Mouse (Mus musculus) midbrain, postnatal 0 days (tissue): ENCODE results near the gene Hoxd12. TPM values are rescaled to one million over a fixed set of nuclear protein-coding genes. Genes with fewer than 3 reads are reported as not detected.
A peak's percentile ranks its signal among the peaks of the same experiment; 100 is the strongest.

Source experiments
- ATAC-seq: fragments of 200-750 bp; cut with Nextera tagmentation; 2 replicates; pipeline ENCODE4 v1.8.0; 2017; ENCODE audit warnings: moderate number of reproducible peaks, mild to moderate bottlenecking, moderate TSS enrichment, moderate library complexity; ENCODE audit not compliant: low FRiP score
- DNase-seq: peaks from one replicate; pipeline ENCODE4 v3.0.0-alpha.2; 2015; ENCODE audit warnings: low spot score
- H3K27ac ChIP-seq: fragments of 300-500 bp; sonication (generic); 2 replicates; pipeline ENCODE4 v1.5.1; 2014; ENCODE audit warnings: low read depth, mild to moderate bottlenecking, low read length, mixed read lengths
- H3K27me3 ChIP-seq: fragments of 300-500 bp; sonication (generic); 2 replicates; pipeline ENCODE4 v1.6.1; 2014; ENCODE audit warnings: low read length, control low read depth, mixed read lengths; ENCODE audit not compliant: insufficient read depth
- H3K36me3 ChIP-seq: fragments of 300-500 bp; sonication (generic); 2 replicates; pipeline ENCODE4 v1.6.1; 2014; ENCODE audit warnings: low read length, control low read depth, mixed read lengths; ENCODE audit not compliant: insufficient read depth
- H3K4me1 ChIP-seq: fragments of 300-500 bp; sonication (generic); 2 replicates; pipeline ENCODE4 v1.6.1; 2014; ENCODE audit warnings: mild to moderate bottlenecking, control low read depth, antibody characterized with exemption, low read length, mixed read lengths; ENCODE audit not compliant: insufficient read depth
- H3K4me2 ChIP-seq: fragments of 300-500 bp; sonication (generic); 2 replicates; pipeline ENCODE4 v1.6.1; 2014; ENCODE audit warnings: low read depth, mild to moderate bottlenecking, low read length, mixed read lengths; ENCODE audit not compliant: poor library complexity, severe bottlenecking
- H3K4me3 ChIP-seq: fragments of 300-500 bp; sonication (generic); 2 replicates; pipeline ENCODE4 v1.5.1; 2014; ENCODE audit warnings: low read depth, mild to moderate bottlenecking, low read length, moderate library complexity
- H3K9ac ChIP-seq: fragments of 300-500 bp; sonication (generic); replicated peaks from 2 replicates; pipeline ENCODE4 v1.6.1; 2014; ENCODE audit warnings: mild to moderate bottlenecking, low read length, moderate library complexity, mixed read lengths; ENCODE audit not compliant: poor library complexity, severe bottlenecking
- H3K9me3 ChIP-seq: fragments of 300-500 bp; sonication (generic); 2 replicates; pipeline ENCODE4 v1.6.1; 2016; ENCODE audit warnings: low read length, control low read depth
- CTCF ChIP-seq: IDR thresholded peaks from 2 replicates; pipeline ENCODE4 v1.5.1; 2016; ENCODE audit warnings: antibody characterized with exemption, mild to moderate bottlenecking
- WGBS: fragments of 180-500 bp; shearing (Covaris S2); extraction: QIAGEN DNeasy Blood & Tissue Kit; methylation state at CpG from one replicate; pipeline ENCODE4 v1.1.7; 2014; 5-methylcytosine and 5-hydroxymethylcytosine counted together
- polyA plus RNA-seq: library from polyadenylated mRNA; unstranded; fragments of >200 nt; fragmentation: Nextera tagmentation; extraction: Ambion mirVana; gene quantifications from 2 replicates; pipeline ENCODE4 v1.2.1, GENCODE M21; 2015
- total RNA-seq: library from RNA; depleted of rRNA; stranded (reverse); fragments of >200 nt; gene quantifications from 2 replicates; pipeline ENCODE4 v1.2.3, GENCODE M21; 2014; rRNA removed

The Hoxd12 gene
- total RNA-seq (not detected in 2 replicates), polyA plus RNA-seq (not detected in 2 replicates)

- Histone ChIP-seq H3K4me2 (no peak within 1 kb of the TSS), H3K27me3 (peaks cover 90% of the 10 kb centered on the region), H3K9ac (no peak within 1 kb of the TSS), H3K9me3 (no peaks in the 10 kb centered on the region), H3K4me1 (no peaks in the 10 kb centered on the region), H3K27ac (no peak within 1 kb of the TSS), H3K36me3 (no peaks in the 10 kb centered on the region), H3K4me3 (no peak within 1 kb of the TSS)
- no peak for TF ChIP-seq CTCF
- WGBS = 3% methylated on average over 47 of the region's 47 CpGs
- DNase-seq (no peak), ATAC-seq (peak; percentile 10; the same call in 1 of the 2 replicates)
Observed at GRCm38 (mm10) chr2:74674881-74675665, at the start of gene Hoxd12. Gene Hoxd12, plus strand, starts transcription at chr2:74675013.

DNA sequence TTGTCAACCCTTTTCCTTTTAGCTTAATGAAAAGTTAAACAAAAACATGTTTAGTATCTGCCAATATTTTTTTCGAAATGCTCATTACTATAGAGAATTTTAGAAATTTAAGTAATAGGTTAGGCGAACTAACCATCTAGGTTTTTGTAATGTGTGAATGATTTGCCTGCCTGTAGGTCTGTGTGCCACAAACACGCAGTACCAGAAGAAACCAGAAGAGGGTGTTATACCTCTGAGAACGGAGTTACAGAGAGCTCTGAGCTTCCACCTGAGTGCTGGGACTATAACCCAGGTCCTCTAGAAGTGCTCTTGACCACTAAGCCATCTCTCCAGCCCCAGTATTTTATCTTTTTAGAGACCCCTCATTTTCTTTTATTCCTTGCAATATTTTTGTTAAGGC lies 39.4 kb upstream of the Hoxd12 start:
- Histone ChIP-seq H3K9me3 (no peaks in the 10 kb centered on the region), H3K4me3 (no peak overlapping the region), H3K4me2 (no peak overlapping the region), H3K4me1 (no peaks in the 10 kb centered on the region), H3K9ac (no peak overlapping the region), H3K27me3 (0 out of 2 replicates have a peak, but pooled peaks cover 7% of the 10 kb centered on the region), H3K36me3 (no peaks in the 10 kb centered on the region), H3K27ac (no peak overlapping the region)
- 72% methylated on average over 4 of the region's 4 CpGs for WGBS
- no peak for DNase-seq
- ATAC-seq = no peak
- no peak for TF ChIP-seq CTCF

DNA sequence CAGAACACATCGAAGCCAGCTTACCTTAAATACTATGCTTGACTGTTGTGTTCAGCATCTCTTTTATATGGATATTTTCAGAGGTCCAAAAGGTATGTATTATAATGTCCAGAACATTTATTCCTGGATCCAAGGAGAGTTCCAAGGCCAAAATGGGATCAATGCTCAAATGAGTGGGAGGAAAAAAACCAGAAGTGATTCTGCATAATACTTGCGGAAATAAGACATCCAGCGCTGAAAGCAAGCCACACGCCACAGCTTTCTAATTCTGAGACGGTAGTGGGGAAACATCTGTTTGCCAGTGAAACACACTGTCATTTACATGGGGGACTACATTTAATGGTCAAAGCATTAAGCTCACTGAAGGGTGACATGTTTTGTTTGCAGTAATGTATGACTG lies 32.4 kb upstream of the Hoxd12 start:
- no peaks in the 10 kb centered on the region for H3K4me1 ChIP-seq
- WGBS = 64% methylated on average over 5 of the region's 5 CpGs
- ATAC-seq = no peak
- TF ChIP-seq CTCF = no peak
- H3K9ac ChIP-seq = no peak overlapping the region
- no peak overlapping the region for H3K27ac ChIP-seq
- peaks cover 49% of the 10 kb centered on the region for H3K27me3 ChIP-seq
- H3K4me3 ChIP-seq = no peak overlapping the region
- H3K9me3 ChIP-seq = no peaks in the 10 kb centered on the region
- no peak for DNase-seq
- no peaks in the 10 kb centered on the region for H3K36me3 ChIP-seq
- H3K4me2 ChIP-seq = no peak overlapping the region

DNA sequence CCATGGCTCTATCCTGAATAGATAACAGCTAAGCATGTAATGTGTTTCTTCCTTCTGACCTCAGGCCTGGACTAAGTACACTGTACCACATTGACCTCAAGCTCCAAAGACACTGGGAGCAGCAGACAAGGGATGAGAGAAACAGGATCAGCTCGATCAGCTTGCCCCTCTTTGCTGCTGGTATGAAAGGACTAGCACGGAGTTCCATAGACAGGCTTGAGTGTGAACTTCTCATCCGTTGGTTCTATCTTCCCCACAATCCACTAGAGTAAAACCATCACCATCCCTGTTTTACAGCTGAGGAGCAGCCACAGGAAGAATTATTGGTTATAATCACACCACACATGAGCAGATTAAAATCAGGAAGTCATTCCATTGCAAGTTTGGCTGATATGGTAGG lies 29.2 kb upstream of the Hoxd12 start:
- no peak for TF ChIP-seq CTCF
- Histone ChIP-seq H3K4me3 (no peak overlapping the region), H3K36me3 (no peaks in the 10 kb centered on the region), H3K27me3 (peaks cover 69% of the 10 kb centered on the region), H3K9ac (no peak overlapping the region), H3K27ac (no peak overlapping the region), H3K9me3 (no peaks in the 10 kb centered on the region), H3K4me1 (no peaks in the 10 kb centered on the region), H3K4me2 (no peak overlapping the region)
- DNase-seq (no peak), ATAC-seq (no peak)
- WGBS = 86% methylated on average over 3 of the region's 3 CpGs

DNA sequence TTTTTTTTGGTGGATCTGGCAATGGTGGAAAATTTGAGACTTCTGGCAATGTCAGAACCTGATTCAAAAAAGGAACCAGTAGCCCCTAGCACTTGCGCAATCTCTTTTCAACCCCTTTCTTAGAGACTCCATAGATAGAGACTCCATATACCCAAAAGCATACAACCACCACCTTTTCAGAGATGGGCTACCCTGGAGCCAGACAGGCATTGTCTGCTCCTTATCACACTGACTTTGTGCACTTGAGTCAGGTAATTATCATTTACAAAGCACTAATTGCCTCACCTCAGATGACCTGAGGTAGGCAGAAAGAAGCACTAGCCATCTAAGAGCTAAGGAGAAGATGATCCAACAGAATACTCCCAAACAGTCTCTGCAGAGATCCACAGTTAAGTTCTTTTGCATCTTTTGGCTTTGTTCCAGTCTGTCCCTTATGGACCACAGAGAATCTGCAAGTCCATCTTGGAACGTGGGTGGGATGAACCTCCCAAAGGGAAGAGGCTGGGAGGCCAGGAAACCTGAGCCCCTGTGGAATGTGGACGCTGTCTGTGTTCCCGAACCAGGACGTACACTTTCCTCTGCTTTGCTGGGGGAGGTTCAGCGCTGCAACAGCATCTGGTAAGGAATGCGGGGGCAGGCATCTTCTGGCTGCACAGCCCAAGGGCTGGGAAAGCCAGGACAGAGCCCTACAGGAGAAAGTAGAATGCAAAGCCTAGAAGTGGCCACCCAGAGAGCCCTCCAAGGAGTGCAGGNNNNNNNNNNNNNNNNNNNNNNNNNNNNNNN lies 27.5 kb upstream of the Hoxd12 start:
- peaks cover 82% of the 10 kb centered on the region for H3K27me3 ChIP-seq
- no peak overlapping the region for H3K9ac ChIP-seq
- H3K4me2 ChIP-seq = no peak overlapping the region
- H3K9me3 ChIP-seq = no peaks in the 10 kb centered on the region
- no peak for TF ChIP-seq CTCF
- H3K27ac ChIP-seq = no peak overlapping the region
- H3K36me3 ChIP-seq = no peaks in the 10 kb centered on the region
- H3K4me3 ChIP-seq = no peak overlapping the region
- no peaks in the 10 kb centered on the region for H3K4me1 ChIP-seq
- DNase-seq (no peak), ATAC-seq (no peak)
- WGBS = 12% methylated on average over 7 of the region's 7 CpGs

DNA sequence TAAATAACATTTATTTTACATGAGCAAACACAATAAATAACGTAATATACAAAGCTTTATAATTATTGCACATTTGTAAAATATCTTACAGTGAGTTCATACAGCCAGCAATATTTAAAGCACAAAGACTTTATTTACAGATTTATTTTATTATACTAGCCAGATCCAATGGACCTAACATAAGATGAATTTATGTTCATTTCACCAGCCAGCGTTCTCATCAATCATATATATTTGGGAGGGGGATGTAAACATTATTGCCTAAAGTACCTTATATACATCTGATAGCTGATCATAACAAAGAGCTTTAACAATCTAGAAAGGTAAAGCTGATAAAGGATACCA lies 21.8 kb upstream of the Hoxd12 start:
- H3K27me3 ChIP-seq = peaks cover 69% of the 10 kb centered on the region
- H3K4me1 ChIP-seq = no peaks in the 10 kb centered on the region
- no peak overlapping the region for H3K9ac ChIP-seq
- H3K27ac ChIP-seq = no peak overlapping the region
- DNase-seq = no peak
- no peak overlapping the region for H3K4me3 ChIP-seq
- TF ChIP-seq CTCF = no peak
- H3K36me3 ChIP-seq = no peaks in the 10 kb centered on the region
- WGBS = 44% methylated on average over 2 of the region's 2 CpGs
- H3K9me3 ChIP-seq = no peaks in the 10 kb centered on the region
- ATAC-seq = no peak
- no peak overlapping the region for H3K4me2 ChIP-seq
